Mouse (Mus musculus) MEL (cell line): Measurements from ENCODE around the gene Cth. TPM values are rescaled to one million over a fixed set of nuclear protein-coding genes. Genes with fewer than 3 reads are reported as not detected.

Experiments used
- DNase-seq: peaks from one replicate; pipeline ENCODE4 v3.0.0; 2011; ENCODE audit warnings: low read depth, low spot score
- H3K27ac ChIP-seq: 2 replicates; pipeline ENCODE4 v1.5.1; 2012; ENCODE audit warnings: low read depth, mild to moderate bottlenecking, control low read depth, low read length, moderate library complexity; ENCODE audit not compliant: control insufficient read depth
- H3K27me3 ChIP-seq, 2 experiments: fragments of 150-350 bp in 1 of 2; sonication (generic) in 1 of 2; 2 replicates each; pipeline ENCODE4 v1.6.1; 2012; ENCODE audit warnings: low read length in 2 of 2, mild to moderate bottlenecking in 2 of 2, improper control_type of control experiment in 1 of 2, moderate library complexity in 1 of 2; ENCODE audit not compliant: insufficient read depth in 2 of 2, control insufficient read depth in 1 of 2
- H3K36me3 ChIP-seq, 2 experiments: 2 replicates each; pipeline ENCODE4 v1.6.1; 2012 to 2014; ENCODE audit warnings: low read length in 2 of 2, improper control_type of control experiment in 1 of 2, inconsistent platforms in 1 of 2, mild to moderate bottlenecking in 1 of 2; ENCODE audit not compliant: insufficient read depth in 2 of 2, control insufficient read depth in 1 of 2
- H3K4me1 ChIP-seq, 2 experiments: fragments of 150-350 bp in 1 of 2; sonication (generic) in 1 of 2; 2 replicates each; pipeline ENCODE4 v1.6.1; 2012; ENCODE audit warnings: low read length in 2 of 2, improper control_type of control experiment in 1 of 2, mild to moderate bottlenecking in 1 of 2; ENCODE audit not compliant: insufficient read depth in 2 of 2, control insufficient read depth in 1 of 2
- H3K4me3 ChIP-seq, 2 experiments: fragments of 150-350 bp in 1 of 2; sonication (generic) in 1 of 2; 2 replicates each; pipeline ENCODE4 v1.5.1; 2012; ENCODE audit warnings: low read depth in 2 of 2, low read length in 2 of 2, mild to moderate bottlenecking in 2 of 2, moderate library complexity in 2 of 2, control low read depth in 1 of 2, improper control_type of control experiment in 1 of 2; ENCODE audit not compliant: control insufficient read depth in 1 of 2, insufficient read depth in 1 of 2
- H3K79me2 ChIP-seq: 2 replicates; pipeline ENCODE4 v1.6.1; 2012; ENCODE audit warnings: mild to moderate bottlenecking, low read length, moderate library complexity; ENCODE audit not compliant: control insufficient read depth, poor library complexity, insufficient read depth
- H3K9ac ChIP-seq: 2 replicates; pipeline ENCODE4 v1.6.1; 2012; ENCODE audit warnings: low read depth, mild to moderate bottlenecking, control low read depth, low read length, moderate library complexity; ENCODE audit not compliant: control insufficient read depth, poor library complexity, severe bottlenecking
- H3K9me3 ChIP-seq: fragments of 150-350 bp; sonication (generic); replicated peaks from 2 replicates; pipeline ENCODE4 v1.6.1; 2012; ENCODE audit warnings: mild to moderate bottlenecking, low read length, improper control_type of control experiment, moderate library complexity; ENCODE audit not compliant: insufficient read depth
- BHLHE40 ChIP-seq: IDR thresholded peaks from 2 replicates; pipeline ENCODE4 v1.6.1; 2012; ENCODE audit warnings: low read depth, mild to moderate bottlenecking, inconsistent platforms, low read length, improper control_type of control experiment, borderline replicate concordance
- CHD1 ChIP-seq: IDR thresholded peaks from 2 replicates; pipeline ENCODE4 v1.6.1; 2012; ENCODE audit warnings: low read depth, mild to moderate bottlenecking, inconsistent platforms, low read length, improper control_type of control experiment
- CHD2 ChIP-seq: IDR thresholded peaks from 2 replicates; pipeline ENCODE4 v1.6.1; 2011; ENCODE audit warnings: low read length, improper control_type of control experiment
- E2F4 ChIP-seq: IDR thresholded peaks from 2 replicates; pipeline ENCODE4 v1.6.1; 2011; ENCODE audit warnings: low read depth, low read length, improper control_type of control experiment, borderline replicate concordance
- ELF1 ChIP-seq: IDR thresholded peaks from 2 replicates; pipeline ENCODE4 v1.6.1; 2014; ENCODE audit warnings: low read depth, mild to moderate bottlenecking, inconsistent platforms, low read length, improper control_type of control experiment, moderate library complexity
- ETS1 ChIP-seq: IDR thresholded peaks from 2 replicates; pipeline ENCODE4 v1.6.1; 2012; ENCODE audit warnings: low read depth, mild to moderate bottlenecking, inconsistent platforms, low read length, improper control_type of control experiment, moderate library complexity
- KAT2A ChIP-seq: conservative IDR thresholded peaks from 2 replicates; pipeline ENCODE4 v1.6.1; 2012; ENCODE audit warnings: low read depth, low read length, improper control_type of control experiment, inconsistent platforms
- MAFK ChIP-seq: IDR thresholded peaks from 2 replicates; pipeline ENCODE4 v1.6.1; 2011; ENCODE audit warnings: low read depth, mild to moderate bottlenecking, low read length, improper control_type of control experiment, borderline replicate concordance
- MAX ChIP-seq: IDR thresholded peaks from 2 replicates; pipeline ENCODE4 v1.6.1; 2011; ENCODE audit warnings: low read length, improper control_type of control experiment
- MEF2A ChIP-seq: IDR thresholded peaks from 2 replicates; pipeline ENCODE4 v1.6.1; 2014; ENCODE audit warnings: low read depth, mild to moderate bottlenecking, inconsistent platforms, low read length, improper control_type of control experiment; ENCODE audit not compliant: poor library complexity, insufficient replicate concordance, severe bottlenecking; ENCODE audit errors: extremely low read depth
- MXI1 ChIP-seq: IDR thresholded peaks from 2 replicates; pipeline ENCODE4 v1.6.1; 2011; ENCODE audit warnings: mild to moderate bottlenecking, low read depth, low read length, improper control_type of control experiment
- MYB ChIP-seq: IDR thresholded peaks from 2 replicates; pipeline ENCODE4 v1.6.1; 2011; ENCODE audit warnings: mild to moderate bottlenecking, low read depth, low read length, improper control_type of control experiment
- NELFE ChIP-seq: IDR thresholded peaks from 2 replicates; pipeline ENCODE4 v1.6.1; 2011; ENCODE audit warnings: low read depth, low read length, improper control_type of control experiment
- POLR2AphosphoS2 ChIP-seq: IDR thresholded peaks from 2 replicates; pipeline ENCODE4 v1.6.1; 2011; ENCODE audit warnings: low read length, improper control_type of control experiment
- POLR2AphosphoS5 ChIP-seq: IDR thresholded peaks from 2 replicates; pipeline ENCODE4 v1.6.1; 2012; ENCODE audit warnings: low read depth, borderline replicate concordance, mild to moderate bottlenecking, inconsistent platforms, low read length, moderate library complexity, mixed read lengths
- RAD21 ChIP-seq: IDR thresholded peaks from 2 replicates; pipeline ENCODE4 v1.6.1; 2011; ENCODE audit warnings: mild to moderate bottlenecking, low read depth, low read length, improper control_type of control experiment
- RCOR1 ChIP-seq: IDR thresholded peaks from 2 replicates; pipeline ENCODE4 v1.6.1; 2012; ENCODE audit warnings: low read depth, mild to moderate bottlenecking, inconsistent platforms, low read length, improper control_type of control experiment
- SIN3A ChIP-seq: IDR thresholded peaks from 2 replicates; pipeline ENCODE4 v1.6.1; 2012; ENCODE audit warnings: low read length, improper control_type of control experiment, inconsistent platforms
- SMC3 ChIP-seq: IDR thresholded peaks from 2 replicates; pipeline ENCODE4 v1.6.1; 2011; ENCODE audit warnings: low read depth, low read length, improper control_type of control experiment
- TAL1 ChIP-seq: IDR thresholded peaks from 2 replicates; pipeline ENCODE4 v1.6.1; 2012; ENCODE audit warnings: mild to moderate bottlenecking, inconsistent platforms, low read length, moderate library complexity, mixed read lengths
- ZMIZ1 ChIP-seq: IDR thresholded peaks from 2 replicates; pipeline ENCODE4 v1.6.1; 2012; ENCODE audit warnings: low read depth, mild to moderate bottlenecking, inconsistent platforms, low read length, improper control_type of control experiment, moderate library complexity
- polyA plus RNA-seq, 2 experiments: library from polyadenylated mRNA; stranded (reverse) in 1 of 2; unstranded in 1 of 2; fragments of >175 nt in 1 of 2; fragments of >200 nt in 1 of 2; gene quantifications; 2 replicates each; pipeline versions ENCODE4 v1.2.1 to v1.2.4; 2012; ENCODE audit warnings: low replicate concordance in 2 of 2, low read depth in 1 of 2; ENCODE audit not compliant: insufficient read length in 2 of 2, insufficient read depth in 1 of 2, missing spikeins in 1 of 2
- total RNA-seq: library from RNA; depleted of rRNA; stranded (reverse); fragments of 300-350 nt; gene quantifications from 2 replicates; pipeline ENCODE4 v1.2.3, GENCODE M21; 2012

Cth gene
- total and polyA plus RNA-seq, 3 experiments = 11.7 to 26.8 TPM; not detected in 1

- H3K36me3 ChIP-seq = no peaks in the 10 kb centered on the region
- no peak overlapping the region for H3K4me3 ChIP-seq
- H3K9me3 ChIP-seq = no peaks in the 10 kb centered on the region
- H3K4me1 ChIP-seq = no peaks in the 10 kb centered on the region
- H3K27me3 ChIP-seq = peaks cover 0 to 1% of the 10 kb centered on the region in 2 experiments; a peak in 3 of 4 replicates
- DNase-seq = no peak
- H3K79me2 ChIP-seq = no peaks in the 10 kb centered on the region
- TF ChIP-seq ETS1 (no peak), POLR2AphosphoS5 (no peak)
- no peak overlapping the region for H3K27ac ChIP-seq
- H3K9ac ChIP-seq = no peak overlapping the region
These were observed 52.0 kb downstream of the Cth start for GRCm38 (mm10) chr3:157872897-157873296.

- no peak overlapping the region for H3K9ac ChIP-seq
- peaks cover 0 to 1% of the 10 kb centered on the region in 2 experiments; a peak in 3 of 4 replicates for H3K27me3 ChIP-seq
- H3K36me3 ChIP-seq = no peaks in the 10 kb centered on the region
- H3K79me2 ChIP-seq = no peaks in the 10 kb centered on the region
- no peaks in the 10 kb centered on the region for H3K9me3 ChIP-seq
- no peak for DNase-seq
- H3K27ac ChIP-seq = no peak overlapping the region
- no peak for TF ChIP-seq BHLHE40
- TF ChIP-seq MAFK = no peak
- no peak for TF ChIP-seq E2F4
- no peak for TF ChIP-seq ELF1
- no peak for TF ChIP-seq TAL1
- TF ChIP-seq MEF2A = no peak
- TF ChIP-seq, all 39 proteins: peak for 0
- H3K4me1 ChIP-seq = no peaks in the 10 kb centered on the region
- no peak overlapping the region for H3K4me3 ChIP-seq
These were observed 57.0 kb downstream of the Cth start for GRCm38 (mm10) chr3:157867836-157868235.

- H3K4me1 ChIP-seq = no peaks in the 10 kb centered on the region
- no peak overlapping the region for H3K9ac ChIP-seq
- H3K36me3 ChIP-seq = no peaks in the 10 kb centered on the region
- no peak for TF ChIP-seq CHD1
- TF ChIP-seq MYB = no peak
- TF ChIP-seq MAX = no peak
- TF ChIP-seq ZMIZ1 = no peak
- no peak for TF ChIP-seq CHD2
- TF ChIP-seq RAD21 = no peak
- TF ChIP-seq SIN3A = no peak
- no peak for TF ChIP-seq KAT2A
- no peak for TF ChIP-seq TAL1
- TF ChIP-seq SMC3 = no peak
- no peak for TF ChIP-seq BHLHE40
- TF ChIP-seq NELFE = no peak
- TF ChIP-seq RCOR1 = no peak
- TF ChIP-seq MXI1 = no peak
- no peak for TF ChIP-seq POLR2AphosphoS2
- TF ChIP-seq POLR2AphosphoS5 = no peak
- H3K79me2 ChIP-seq = no peaks in the 10 kb centered on the region
- no peak for DNase-seq
- H3K27me3 ChIP-seq = peaks cover 0 to 1% of the 10 kb centered on the region in 2 experiments; a peak in 3 of 4 replicates
- H3K9me3 ChIP-seq = no peaks in the 10 kb centered on the region
- H3K4me3 ChIP-seq = no peak overlapping the region
- H3K27ac ChIP-seq = no peak overlapping the region
These were observed 58.6 kb downstream of the Cth start for GRCm38 (mm10) chr3:157866251-157866650.
